Mouse (Mus musculus) ovary, postnatal 36 days (tissue): Measurements from ENCODE around the gene 4933411K16Rik.

ENCODE experiments used
- DNase-seq: peaks from one replicate; pipeline ENCODE4 v3.0.0; 2022; ENCODE audit warnings: low spot score, mixed read lengths

The 4933411K16Rik gene

DNA sequence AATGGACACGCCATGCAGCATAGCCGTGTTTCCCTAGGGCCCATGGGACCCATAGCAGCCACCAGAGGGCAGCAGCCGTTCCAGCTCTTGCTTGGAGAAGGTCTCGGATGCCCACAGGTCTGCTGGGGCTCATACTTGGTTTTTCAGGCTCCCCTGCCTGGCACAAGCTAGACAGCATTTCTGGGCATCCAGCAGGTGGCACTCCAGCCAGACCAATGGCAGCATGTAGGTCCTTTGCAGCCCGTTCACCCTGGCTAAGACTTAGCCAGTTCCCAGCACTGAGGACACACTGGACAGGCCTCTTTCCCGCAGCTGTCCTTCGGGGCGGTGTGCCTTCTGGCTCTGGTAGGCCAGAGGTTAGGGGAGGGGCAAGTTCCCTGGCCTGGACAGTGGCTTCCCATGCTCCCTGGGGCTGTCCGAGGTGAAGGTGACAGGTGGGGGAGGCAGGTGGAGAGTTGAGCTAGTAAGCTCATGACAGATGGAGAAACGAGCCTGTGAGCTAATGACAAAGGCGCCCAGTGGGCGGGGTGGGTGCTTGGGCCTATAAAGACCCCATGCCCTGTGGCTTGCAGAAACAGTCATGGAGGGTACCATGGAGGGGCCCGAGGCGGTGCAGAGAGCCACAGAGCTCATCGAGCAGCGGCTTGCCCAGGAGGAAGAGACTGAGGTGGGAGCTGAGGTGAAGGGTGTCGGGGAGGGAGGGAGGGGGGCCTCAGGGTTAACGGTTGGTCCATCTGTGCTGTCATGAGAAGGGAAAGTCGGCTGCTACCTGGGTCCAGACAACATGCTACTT lies 16.4 kb upstream of the 4933411K16Rik start, which contains the start of gene Ankrd2:
Gene Ankrd2, plus strand, starts transcription at position 545 of the 793 bp plus-strand sequence.
- DNase-seq: peak; percentile 85

DNA sequence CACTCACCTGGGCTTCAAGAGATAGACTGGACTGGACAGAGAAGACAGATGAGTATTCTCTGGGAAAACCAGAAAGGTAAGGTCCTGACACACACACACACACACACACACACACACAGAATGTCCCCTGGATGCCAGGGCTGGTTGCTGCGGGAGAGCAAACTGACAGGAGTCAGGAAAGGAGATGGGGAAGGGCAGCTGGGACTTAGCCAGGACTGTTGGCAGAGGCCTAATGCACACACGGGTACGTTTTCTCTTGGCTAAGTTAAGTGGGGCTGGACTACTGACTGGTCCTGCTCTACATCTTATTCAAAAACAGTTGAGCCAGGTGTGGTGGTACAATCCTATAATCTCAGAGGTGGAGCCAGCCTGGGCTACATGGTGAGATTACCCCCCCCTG lies 15.7 kb upstream of the 4933411K16Rik start:
- DNase-seq: no peak

DNA sequence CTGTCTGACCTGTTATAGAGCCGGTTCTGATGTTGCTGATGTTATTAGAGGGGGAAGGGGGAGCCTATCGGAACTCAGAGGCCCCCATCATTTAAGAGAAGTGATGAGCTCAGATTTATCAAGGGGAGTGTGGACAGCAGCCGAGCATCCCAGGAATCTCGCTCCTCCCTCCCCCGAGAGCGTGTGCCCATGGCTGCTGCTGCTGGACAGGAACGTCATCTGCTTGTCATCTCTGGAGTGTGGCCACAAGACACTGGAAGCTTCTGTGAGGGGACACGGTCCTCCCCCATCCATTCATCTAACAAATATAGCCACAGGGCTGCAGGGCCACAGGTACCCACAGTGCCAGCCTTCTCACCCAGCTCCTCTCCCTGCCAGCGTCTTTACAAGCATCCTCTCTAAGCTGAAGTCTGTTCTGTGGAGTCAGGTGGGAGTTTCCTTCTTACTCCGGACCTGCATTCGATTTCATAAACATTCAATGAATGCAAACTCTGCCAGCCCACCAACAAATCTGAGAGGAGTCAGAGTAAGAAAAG lies 14.8 kb upstream of the 4933411K16Rik start:
- DNase-seq: no peak

DNA sequence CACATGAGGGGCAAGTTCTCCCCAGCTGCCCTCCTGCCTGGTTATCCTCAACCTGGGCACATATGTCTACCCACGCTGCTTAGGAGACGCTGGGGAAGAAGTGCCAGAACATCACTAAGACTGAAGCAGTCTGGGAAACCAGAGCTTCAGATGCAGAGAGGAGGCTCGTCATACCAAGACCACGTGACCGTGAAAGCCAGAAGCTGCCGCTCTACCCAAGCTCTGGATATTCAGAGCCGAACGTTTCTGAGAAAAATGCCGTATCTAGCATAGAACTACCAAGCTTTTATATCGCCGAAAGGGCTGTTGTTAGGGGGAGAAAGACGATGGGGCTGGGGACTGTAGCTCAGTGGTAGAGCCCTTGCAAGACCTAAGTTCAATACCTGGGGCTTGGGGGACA lies 13.7 kb upstream of the 4933411K16Rik start:
- DNase-seq: no peak

DNA sequence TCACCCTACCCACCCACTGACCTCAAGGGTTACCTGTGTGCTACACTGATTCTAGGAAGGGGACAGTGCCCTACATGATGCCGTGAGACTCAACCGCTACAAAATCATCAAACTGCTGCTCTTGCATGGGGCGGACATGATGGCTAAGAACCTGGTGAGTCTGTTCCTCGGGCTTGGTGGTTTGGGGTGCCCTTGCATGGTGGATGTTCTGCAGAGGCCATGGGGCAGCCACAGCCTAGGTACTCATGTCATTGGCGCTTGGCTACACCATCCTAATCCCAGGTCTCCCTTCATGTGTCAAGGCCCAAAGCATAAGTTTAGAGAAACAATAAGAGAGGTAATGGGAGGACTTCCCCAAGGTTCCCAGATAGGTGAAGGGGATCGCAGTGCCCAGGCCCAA lies 8.1 kb upstream of the 4933411K16Rik start:
- DNase-seq: no peak

DNA sequence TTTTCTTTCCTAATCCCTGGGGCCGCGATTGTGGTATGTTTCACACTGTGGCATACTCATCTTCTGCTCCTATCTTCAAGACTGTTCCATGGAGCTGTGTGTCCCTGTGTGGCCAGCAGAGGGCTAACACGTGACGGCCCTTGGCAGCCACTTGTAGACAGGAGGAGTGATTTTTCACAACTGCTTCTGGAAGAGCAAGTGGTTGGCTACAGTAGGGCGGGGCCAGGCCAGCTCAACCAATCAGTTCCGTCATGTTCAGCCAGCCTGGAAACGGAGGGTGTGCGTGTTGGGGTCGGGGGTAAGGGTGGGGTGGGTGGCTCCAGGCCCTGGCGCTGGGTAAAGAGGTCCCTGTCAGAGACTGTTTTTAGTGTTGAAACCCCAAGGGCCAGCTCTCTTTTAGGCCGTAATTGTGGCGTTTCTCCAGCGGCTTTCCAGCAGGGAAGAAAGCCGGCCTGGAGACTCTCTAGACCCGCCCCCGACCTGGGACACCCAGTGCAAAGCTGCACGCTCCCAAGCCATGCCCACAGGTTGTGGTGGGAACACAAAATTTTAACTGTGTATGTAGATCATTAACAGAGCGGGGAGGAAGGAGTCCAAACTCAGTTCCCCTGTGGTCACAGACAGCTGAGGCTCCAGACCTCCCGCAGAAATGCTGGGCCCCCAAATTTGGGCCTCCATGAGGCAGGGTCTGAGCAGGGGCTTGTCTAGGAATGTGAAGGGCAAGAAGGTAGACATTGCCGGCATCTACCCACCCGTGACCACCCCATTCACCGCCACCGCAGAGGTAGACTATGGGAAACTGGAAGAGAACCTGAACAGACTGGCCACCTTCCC lies 6.6 kb upstream of the 4933411K16Rik start, which contains the start of gene Hoga1:
Gene Hoga1, plus strand, starts transcription at position 342 of the 834 bp plus-strand sequence.
- peak; percentile 72 for DNase-seq

DNA sequence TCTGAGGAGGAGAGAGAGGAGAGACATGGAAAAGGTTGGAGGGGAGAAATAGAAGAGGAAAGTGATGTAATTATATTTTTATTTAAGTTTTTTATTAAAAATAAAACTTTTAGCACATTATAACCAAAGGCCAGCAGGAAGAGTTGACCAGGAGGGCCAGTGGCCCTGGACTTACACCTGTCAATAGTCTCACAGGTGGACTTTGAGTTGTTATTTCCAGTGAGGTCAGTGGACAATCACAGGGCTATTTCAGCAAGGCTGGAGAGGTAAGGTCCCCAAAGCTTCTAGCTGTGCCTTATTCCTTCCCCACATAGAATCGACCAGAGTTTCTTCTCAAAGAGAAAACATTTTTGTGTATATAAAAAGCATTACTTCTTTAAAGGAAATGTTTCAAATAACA lies 1.8 kb upstream of the 4933411K16Rik start:
- no peak for DNase-seq

DNA sequence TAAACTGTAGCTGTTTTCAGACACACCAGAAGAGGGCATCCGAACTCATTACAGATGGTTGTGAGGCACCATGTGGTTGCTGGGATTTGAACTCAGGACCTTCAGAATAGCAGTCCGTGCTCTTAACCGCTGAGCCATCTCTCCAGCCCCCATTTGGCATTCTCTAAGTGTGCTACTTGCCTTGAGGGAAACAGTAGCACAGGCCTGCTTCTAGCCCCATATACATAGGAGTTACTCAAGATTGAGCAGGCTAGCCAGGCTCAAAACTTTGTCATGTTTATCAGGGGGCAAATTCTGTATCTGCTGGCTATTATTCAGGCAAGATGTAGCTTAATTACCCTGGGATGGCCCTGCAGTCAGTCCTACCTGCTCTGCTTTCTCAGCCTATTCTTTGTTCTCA lies 697 bp upstream of the 4933411K16Rik start:
- DNase-seq: no peak

DNA sequence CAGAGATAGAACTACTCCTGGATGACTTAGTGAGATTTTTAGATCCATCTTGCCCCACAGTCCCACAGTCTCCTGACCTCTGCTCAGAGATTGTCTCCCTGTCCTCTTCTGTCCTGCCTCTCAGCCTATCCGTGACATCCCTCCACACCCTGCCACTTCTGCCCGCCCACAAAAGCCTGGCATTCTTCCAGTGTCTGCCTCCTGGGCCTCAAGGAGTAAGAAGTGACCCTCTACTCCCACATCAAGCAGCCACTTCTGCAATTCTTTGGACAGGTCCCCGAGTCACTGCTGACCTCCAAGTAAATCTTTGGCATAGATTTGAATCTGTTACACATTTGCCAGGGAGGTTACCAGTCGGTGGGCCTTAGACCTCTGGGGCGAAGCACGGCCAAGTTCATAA lies 2.2 kb downstream of the 4933411K16Rik start:
- peak; percentile 32 for DNase-seq

DNA sequence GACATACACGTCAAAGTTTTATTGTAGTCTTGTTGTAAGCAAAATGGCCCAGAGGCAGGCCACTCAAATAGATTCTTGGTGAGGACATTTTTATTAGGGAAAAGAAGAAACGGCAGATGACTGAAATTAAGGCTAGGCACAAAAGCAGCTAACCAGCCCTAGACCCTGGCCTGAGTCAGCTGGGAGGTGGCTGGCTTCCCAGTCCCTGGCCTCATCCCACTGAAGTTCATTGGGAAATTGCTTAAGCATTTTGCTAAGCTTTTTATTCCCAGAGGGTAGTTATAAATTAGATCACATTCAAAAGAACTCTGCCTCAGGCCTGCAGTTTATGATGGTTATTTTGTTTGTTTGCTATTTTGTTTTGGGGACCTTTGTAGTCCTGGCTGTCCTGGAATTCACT lies 3.8 kb downstream of the 4933411K16Rik start:
- DNase-seq: peak; percentile 41

DNA sequence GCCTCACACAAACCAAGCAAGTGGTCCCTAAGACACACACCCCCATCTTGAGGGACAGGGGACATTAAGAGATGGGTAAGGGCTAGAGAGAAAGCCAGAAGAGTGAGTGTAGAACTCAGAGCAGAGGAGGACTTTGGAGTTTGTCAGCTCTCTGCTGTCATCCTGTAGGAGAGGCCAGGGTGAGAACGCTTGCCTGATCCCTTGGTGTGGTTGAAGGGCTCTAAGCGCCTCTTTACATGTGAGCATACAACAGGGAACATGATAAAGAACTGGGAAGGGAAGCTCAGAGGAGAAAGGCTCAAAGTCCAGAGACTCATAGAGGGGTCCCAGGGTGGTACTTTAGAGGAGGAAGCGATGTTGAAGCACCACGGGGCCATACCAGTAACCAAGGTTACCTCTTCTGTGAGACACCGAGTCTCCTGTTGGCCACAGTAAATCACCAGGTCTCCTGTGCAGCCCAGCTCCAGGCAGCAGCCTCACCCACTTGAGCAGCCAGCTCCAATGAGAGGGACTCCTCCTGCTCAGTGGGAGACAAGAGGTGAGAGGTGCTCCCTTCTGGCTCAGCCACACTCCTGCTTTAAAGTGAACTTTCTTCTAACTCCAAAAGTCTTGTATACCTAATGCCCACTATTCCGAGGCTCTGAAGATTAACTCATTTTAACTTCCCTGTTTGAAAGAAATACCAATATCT lies 4.8 kb downstream of the 4933411K16Rik start:
- no peak for DNase-seq

DNA sequence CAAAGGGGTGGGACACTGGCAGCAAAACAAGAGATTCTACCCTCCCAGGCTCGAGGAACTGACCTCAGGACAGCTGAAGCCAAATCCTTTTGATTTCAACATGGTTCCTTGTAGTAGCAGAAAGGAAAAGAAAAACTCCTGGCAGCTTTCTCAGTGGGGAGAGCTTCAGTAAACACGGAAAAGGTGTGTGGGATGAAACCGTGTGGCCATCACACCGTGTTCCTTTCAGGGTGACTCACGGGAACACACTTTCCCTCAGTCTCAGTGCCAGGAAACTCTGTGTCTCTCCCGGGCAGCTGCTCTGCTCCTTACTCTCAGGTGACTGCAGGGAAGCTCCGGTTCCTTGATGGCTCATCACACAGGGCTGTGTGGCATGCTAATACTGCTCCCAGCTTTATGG lies 6.4 kb downstream of the 4933411K16Rik start:
- no peak for DNase-seq

DNA sequence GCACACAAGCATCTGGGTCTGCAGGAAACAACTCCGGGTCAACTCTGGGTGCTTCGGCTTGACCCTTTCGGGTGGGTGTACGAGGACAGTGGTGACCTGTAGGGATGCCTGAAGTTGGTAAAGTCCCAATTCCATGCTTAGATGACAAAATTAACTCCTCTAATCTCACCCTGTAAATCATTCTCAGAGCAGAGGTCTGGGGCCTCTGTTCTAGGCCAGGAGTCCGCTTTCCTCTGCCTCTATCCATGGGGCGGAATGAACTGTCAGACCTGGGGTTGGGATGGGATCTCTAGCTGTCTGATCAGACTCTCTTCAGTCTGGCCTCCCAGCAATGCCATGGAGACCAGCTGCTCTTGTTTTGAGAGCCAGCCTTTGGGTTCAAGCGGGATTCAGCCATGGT lies 9.4 kb downstream of the 4933411K16Rik start:
- DNase-seq: no peak

DNA sequence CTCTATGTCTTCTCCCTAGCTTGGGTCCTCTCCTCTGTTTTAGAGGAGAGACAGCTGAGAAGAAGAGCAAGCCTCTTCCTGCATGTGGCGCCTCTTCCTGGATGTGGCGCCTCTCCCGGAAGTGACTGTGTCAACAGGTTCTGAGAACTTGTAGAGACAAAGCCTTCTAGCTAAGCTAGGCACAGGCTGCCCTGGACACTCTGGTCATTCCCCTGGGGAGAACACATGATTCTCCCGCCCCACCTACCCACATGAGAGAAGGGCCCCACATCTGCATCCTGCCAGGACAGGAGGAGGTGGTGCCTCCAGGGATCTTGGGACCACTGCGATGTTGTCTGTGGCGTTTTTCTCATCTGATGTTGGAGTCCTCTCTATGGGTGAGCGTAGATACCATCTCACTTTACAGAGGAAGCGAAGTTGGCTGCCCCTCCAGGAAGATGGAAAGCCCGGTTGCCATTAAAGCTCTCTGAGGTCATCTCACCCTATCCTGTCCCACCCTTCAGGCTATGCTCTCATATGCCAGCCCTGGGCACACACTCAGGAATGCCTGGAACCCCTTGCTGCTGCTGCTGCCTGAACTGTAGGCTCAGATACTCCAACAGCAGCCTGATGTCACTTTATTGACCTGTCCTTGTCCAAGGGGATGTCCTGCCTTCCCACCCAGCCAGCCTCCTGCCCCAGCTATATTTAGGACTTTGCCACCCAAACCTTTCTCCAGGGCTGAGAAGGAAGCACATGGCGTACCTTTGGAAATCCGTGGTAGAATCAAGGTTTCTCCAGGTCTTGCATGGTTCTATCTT lies 16.6 kb downstream of the 4933411K16Rik start:
- no peak for DNase-seq

DNA sequence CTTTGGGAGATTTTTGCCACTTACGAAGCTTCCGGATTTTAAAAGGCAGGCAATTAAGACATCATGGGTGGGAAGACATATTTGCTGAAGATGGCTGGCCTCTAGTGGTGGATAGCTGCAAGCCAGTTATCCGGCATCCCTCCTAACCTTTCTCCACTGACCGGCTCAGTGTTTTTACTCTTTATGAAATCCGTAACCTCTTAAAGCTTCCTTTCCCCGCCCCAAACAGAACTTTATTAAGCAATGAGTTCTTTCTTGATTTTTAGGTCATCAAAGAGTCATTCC lies 17.1 kb downstream of the 4933411K16Rik start:
- peak; percentile 19 for DNase-seq

DNA sequence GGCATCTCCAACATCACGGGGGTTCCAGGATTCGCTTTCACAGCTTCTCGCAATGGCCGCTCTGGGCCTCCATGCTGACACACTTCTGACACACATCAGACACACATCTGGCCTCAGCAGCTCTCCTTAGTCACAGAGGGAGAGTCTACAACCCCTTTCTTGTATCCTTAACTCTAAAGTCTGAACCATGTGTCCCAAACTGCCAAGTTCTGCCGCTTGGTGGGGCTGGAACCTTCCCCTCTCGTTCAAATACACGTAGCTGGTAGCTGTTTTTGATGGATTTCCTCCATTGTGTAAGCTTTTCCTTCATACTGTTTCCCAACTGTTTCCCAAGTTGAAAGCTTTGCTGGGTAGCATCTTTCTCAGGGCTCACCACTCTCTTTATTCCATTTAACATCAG lies 19.2 kb downstream of the 4933411K16Rik start:
- DNase-seq: no peak

DNA sequence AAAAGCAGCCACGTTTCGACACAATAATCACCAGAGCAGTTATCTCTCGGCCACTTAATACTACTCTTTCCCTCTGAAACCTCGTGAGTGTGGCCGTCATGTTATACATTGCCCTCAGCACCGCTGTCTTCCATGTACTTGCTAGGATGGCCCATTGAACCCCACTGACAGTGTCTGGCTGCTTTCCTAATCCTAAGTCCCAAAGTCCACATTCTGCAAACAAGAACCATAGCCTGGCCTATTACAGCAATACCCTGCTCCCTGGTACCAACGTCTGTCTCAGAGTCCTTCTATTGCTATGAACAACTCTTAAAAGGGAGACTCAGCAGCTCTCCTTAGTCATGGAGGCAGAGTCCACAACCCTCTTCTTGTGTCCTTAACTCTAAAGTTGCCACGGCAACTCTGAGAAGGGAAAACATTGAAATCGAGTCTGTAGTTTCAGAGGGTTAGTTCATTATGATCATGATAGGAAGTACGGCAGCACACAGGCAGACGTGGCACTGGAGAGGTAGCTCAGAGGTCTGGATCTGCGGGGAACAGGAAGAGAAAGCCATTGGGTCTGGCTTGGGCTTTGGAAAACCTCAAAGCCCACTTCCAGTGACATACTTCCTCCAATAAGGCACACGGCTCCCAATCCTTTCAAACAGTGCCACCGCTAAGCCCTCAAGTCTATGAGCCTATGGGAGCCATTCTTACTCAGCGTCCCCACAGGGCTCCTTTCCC lies 20.0 kb downstream of the 4933411K16Rik start:
- no peak for DNase-seq

DNA sequence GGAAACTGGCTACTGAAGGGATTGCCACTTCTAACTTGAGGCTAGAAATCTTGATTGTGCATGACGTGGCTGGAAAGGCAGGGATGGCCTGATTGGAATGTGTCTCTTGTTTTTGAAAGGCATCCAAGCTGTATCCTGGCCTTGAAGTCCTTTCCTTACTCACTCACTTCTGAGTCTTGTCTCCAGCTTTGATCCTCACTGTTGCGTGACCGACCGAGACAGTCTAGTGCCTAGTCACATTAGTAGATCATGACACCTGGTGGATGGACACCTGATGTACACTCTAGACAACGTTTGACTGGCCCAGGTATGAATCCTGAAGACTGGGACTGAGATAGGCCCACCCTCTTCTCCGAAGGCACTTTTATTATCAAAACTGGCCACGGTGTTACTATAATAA lies 20.8 kb downstream of the 4933411K16Rik start:
- no peak for DNase-seq

DNA sequence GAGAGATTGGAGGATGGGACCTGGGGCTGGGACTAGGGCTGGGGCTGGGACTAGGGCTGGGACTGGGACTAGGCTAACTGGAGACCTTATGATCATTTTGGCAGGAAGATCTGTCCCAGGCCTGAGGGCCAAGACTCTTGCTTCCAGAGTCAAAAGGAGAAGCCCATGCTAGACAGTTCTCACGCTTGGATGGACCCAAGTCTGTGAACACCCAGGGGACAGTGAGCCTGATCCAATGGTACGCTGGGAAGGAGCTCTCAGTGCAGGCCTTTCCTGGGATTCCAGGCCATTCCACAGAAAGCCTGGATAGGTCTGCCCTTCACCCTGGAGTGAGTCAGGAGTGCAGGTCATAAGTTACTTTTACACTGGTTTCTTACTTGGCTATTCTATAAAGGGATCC lies 23.0 kb downstream of the 4933411K16Rik start:
- DNase-seq: no peak

DNA sequence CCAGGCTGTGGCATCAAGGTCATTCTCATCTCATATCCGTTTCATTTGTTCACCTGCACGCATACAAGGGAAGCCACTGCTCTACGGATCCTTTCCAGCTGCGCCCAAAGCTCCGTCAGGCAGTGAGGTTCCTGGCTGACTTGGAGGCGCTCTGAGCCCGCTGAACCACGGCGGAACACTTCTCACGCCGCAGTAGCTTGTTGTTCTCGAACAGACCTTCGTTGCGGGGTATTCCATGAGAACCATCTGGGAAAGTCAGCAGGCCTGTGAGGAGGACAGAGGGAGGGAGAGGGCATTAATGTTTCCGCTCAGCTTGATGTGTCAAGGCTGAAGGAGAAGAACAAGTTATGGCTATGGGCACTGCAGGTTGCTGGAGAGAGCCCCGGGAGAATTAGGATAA lies 23.9 kb downstream of the 4933411K16Rik start:
- DNase-seq: no peak

DNA sequence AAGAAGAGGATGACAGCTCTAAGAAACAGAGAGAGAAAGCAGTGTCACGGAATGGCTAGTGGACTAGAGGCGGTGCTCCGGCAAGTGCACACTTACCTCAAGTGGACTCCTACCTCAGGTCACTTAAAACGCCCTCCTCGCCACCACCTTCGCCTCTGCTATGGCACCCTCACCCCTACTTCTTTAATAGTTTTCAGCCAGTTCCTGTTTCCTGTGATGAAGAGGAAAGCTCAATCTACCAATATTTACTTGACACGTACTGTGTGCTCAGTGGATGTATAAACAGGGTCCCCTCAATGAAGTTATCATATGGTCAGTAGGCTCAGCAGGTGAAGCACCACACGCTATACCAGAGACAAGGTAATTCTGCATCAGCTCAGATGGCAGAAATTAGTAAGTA lies 26.5 kb downstream of the 4933411K16Rik start:
- DNase-seq: no peak
